ENCODE assay signal across 9 mouse cellular contexts in genomic region chr5:43148486-43148885, GRCm38 (mm10).
A peak's percentile ranks its signal among the peaks of the same experiment; 100 is the strongest.
DNase-seq lines count a peak whose midpoint lies in the region.
"Had no signal": no experiment of that assay in that cellular context is flagged by ENCODE, and none has a peak within 500 bp of the region (broad histone marks: within the 10 kb centered on the region; RNA-seq: fewer than 3 reads in every experiment).

No protein-coding gene starts in this region.

- DNase-seq in gastrocnemius, postnatal 25 days: peak; percentile 6
- no peak for DNase-seq in gastrocnemius, postnatal 10 days
- DNase-seq in MN1 (ENCODE audit: low spot score): peak; percentile 60
- DNase-seq in embryo, embryonic 10 days (ENCODE audit: low spot score): peak; percentile 47
- DNase-seq in neural tube, embryonic 10.5 days (ENCODE audit: extremely low spot score, low spot score): peak; percentile 21
- no peak for DNase-seq in kidney, adult 8-10 months
- DNase-seq in kidney, postnatal 10 days: no peak
- DNase-seq in Muller cell, postnatal 12 days (ENCODE audit: inconsistent ontology term): no peak
- DNase-seq: kidney, adult 11 months had no signal

Comparison
In these comparisons a context has a peak if more than half of its experiments do, and no peak if none do; other contexts are left out.
1. DNase-seq: peak in gastrocnemius, postnatal 25 days (single experiment), MN1 (single experiment), embryo, embryonic 10 days (single experiment) and neural tube, embryonic 10.5 days (single experiment); none in gastrocnemius, postnatal 10 days (single experiment), kidney, adult 8-10 months (0 of 2), kidney, postnatal 10 days (single experiment) and Muller cell, postnatal 12 days (single experiment).